Mouse (Mus musculus): ENCODE data around the gene Stk39. TPM values are rescaled to one million over a fixed set of nuclear protein-coding genes. Genes with fewer than 3 reads are reported as not detected.

The Stk39 gene
- polyA plus RNA-seq, 1 experiment from 2014 or later, result 27.3 TPM

- H3K4me2 ChIP-seq, result no peak overlapping the region
- no peaks in the 10 kb centered on the region for H3K9me3 ChIP-seq (replicated peaks)
- no peak overlapping the region for H3K4me3 ChIP-seq (replicated peaks)
- no peak overlapping the region for H3K9ac ChIP-seq (replicated peaks)
- no peaks in the 10 kb centered on the region for H3K27me3 ChIP-seq (replicated peaks)
- no peak overlapping the region for H3K27ac ChIP-seq (replicated peaks)
- no peaks in the 10 kb centered on the region for H3K36me3 ChIP-seq
- peaks cover 8% of the 10 kb centered on the region for H3K4me1 ChIP-seq
- 81% methylated on average over 12 of the region's 12 CpGs for WGBS
- ATAC-seq (ENCODE audit: low FRiP score), result no peak
These were observed 95.4 kb downstream of the Stk39 start for GRCm38 (mm10) chr2:68376660-68377059.

GRCm38 (mm10) chr2:68374202-68374601, 97.9 kb downstream of the Stk39 start:
- Histone ChIP-seq H3K36me3 (no peaks in the 10 kb centered on the region), H3K4me3 (replicated peaks) (no peak overlapping the region), H3K9ac (replicated peaks) (no peak overlapping the region), H3K4me2 (no peak overlapping the region), H3K27ac (replicated peaks) (no peak overlapping the region), H3K4me1 (0 out of 2 replicates have a peak, but pooled peaks cover 3% of the 10 kb centered on the region), H3K27me3 (replicated peaks) (no peaks in the 10 kb centered on the region), H3K9me3 (replicated peaks) (no peaks in the 10 kb centered on the region)
- WGBS, result 75% methylated on average over 7 of the region's 7 CpGs
- ATAC-seq (ENCODE audit: low FRiP score), result no peak

GRCm38 (mm10) chr2:68371912-68372311, 100.2 kb downstream of the Stk39 start:
- no peak for ATAC-seq (ENCODE audit: low FRiP score)
- WGBS, result 84% methylated on average over 6 of the region's 6 CpGs
- H3K9me3 ChIP-seq (replicated peaks), result no peaks in the 10 kb centered on the region
- no peak overlapping the region for H3K9ac ChIP-seq (replicated peaks)
- H3K36me3 ChIP-seq, result no peaks in the 10 kb centered on the region
- no peak overlapping the region for H3K27ac ChIP-seq (replicated peaks)
- no peak overlapping the region for H3K4me3 ChIP-seq (replicated peaks)
- H3K4me1 ChIP-seq, result peaks cover 4% of the 10 kb centered on the region; the same call in 1 of the 2 replicates
- no peaks in the 10 kb centered on the region for H3K27me3 ChIP-seq (replicated peaks)
- no peak overlapping the region for H3K4me2 ChIP-seq

- WGBS, result 52% methylated on average over 5 of the region's 5 CpGs
These were observed 101.7 kb downstream of the Stk39 start for GRCm38 (mm10) chr2:68370326-68370725.

GRCm38 (mm10) chr2:68369080-68369479, 103.0 kb downstream of the Stk39 start:
- Histone ChIP-seq H3K4me1 (peaks cover 15% of the 10 kb centered on the region), H3K27me3 (replicated peaks) (no peaks in the 10 kb centered on the region), H3K27ac (replicated peaks) (no peak overlapping the region), H3K9me3 (replicated peaks) (no peaks in the 10 kb centered on the region), H3K4me2 (no peak overlapping the region), H3K9ac (replicated peaks) (no peak overlapping the region), H3K36me3 (no peaks in the 10 kb centered on the region), H3K4me3 (replicated peaks) (no peak overlapping the region)
- no peak for ATAC-seq (ENCODE audit: low FRiP score)
- WGBS, result 60% methylated on average over 6 of the region's 6 CpGs

More at GRCm38 (mm10) chr2:68370326-68370725, 101.7 kb downstream of the Stk39 start:
- Histone ChIP-seq H3K4me1 (peaks cover 13% of the 10 kb centered on the region), H3K36me3 (no peaks in the 10 kb centered on the region), H3K9ac (replicated peaks) (no peak overlapping the region), H3K9me3 (replicated peaks) (no peaks in the 10 kb centered on the region), H3K4me3 (replicated peaks) (no peak overlapping the region), H3K4me2 (no peak overlapping the region), H3K27me3 (replicated peaks) (no peaks in the 10 kb centered on the region), H3K27ac (replicated peaks) (no peak overlapping the region)
- no peak for ATAC-seq (ENCODE audit: low FRiP score)

- H3K4me3 ChIP-seq (replicated peaks), result no peak overlapping the region
- 0 out of 2 replicates have a peak, but pooled peaks have one; percentile 28 for ATAC-seq (ENCODE audit: low FRiP score)
- H3K9me3 ChIP-seq (replicated peaks), result no peaks in the 10 kb centered on the region
- H3K9ac ChIP-seq (replicated peaks), result no peak overlapping the region
- no peak overlapping the region for H3K4me2 ChIP-seq
- no peak overlapping the region for H3K27ac ChIP-seq (replicated peaks)
- no peaks in the 10 kb centered on the region for H3K36me3 ChIP-seq
- H3K27me3 ChIP-seq (replicated peaks), result no peaks in the 10 kb centered on the region
- peaks cover 16% of the 10 kb centered on the region for H3K4me1 ChIP-seq
- WGBS, result 43% methylated on average over 13 of the region's 13 CpGs
These were observed 104.1 kb downstream of the Stk39 start for GRCm38 (mm10) chr2:68367944-68368343.

GRCm38 (mm10) chr2:68366897-68367193, 105.2 kb downstream of the Stk39 start:
- WGBS, result 12% methylated on average over 5 of the region's 5 CpGs
- Histone ChIP-seq H3K4me1 (peaks cover 17% of the 10 kb centered on the region), H3K36me3 (no peaks in the 10 kb centered on the region), H3K27ac (replicated peaks) (no peak overlapping the region), H3K4me3 (replicated peaks) (no peak overlapping the region), H3K4me2 (no peak overlapping the region), H3K9me3 (replicated peaks) (no peaks in the 10 kb centered on the region), H3K9ac (replicated peaks) (no peak overlapping the region), H3K27me3 (replicated peaks) (no peaks in the 10 kb centered on the region)
- ATAC-seq (ENCODE audit: low FRiP score), result no peak

GRCm38 (mm10) chr2:68366091-68366896, 105.8 kb downstream of the Stk39 start:
- ATAC-seq (ENCODE audit: low FRiP score), result no peak
- Histone ChIP-seq H3K9ac (replicated peaks) (no peak overlapping the region), H3K27ac (replicated peaks) (no peak overlapping the region), H3K4me1 (peaks cover 22% of the 10 kb centered on the region), H3K36me3 (no peaks in the 10 kb centered on the region), H3K4me3 (replicated peaks) (peak overlapping the region; percentile 26), H3K27me3 (replicated peaks) (no peaks in the 10 kb centered on the region), H3K9me3 (replicated peaks) (no peaks in the 10 kb centered on the region), H3K4me2 (peak overlapping the region; percentile 49)
- 6% methylated on average over 18 of the region's 18 CpGs for WGBS

GRCm38 (mm10) chr2:68365504-68365903, 106.6 kb downstream of the Stk39 start:
- 0 out of 2 replicates have a peak, but pooled peaks have one; percentile 23 for ATAC-seq (ENCODE audit: low FRiP score)
- 40% methylated on average over 7 of the region's 7 CpGs for WGBS
- H3K4me1 ChIP-seq, result peaks cover 21% of the 10 kb centered on the region

GRCm38 (mm10) chr2:68364181-68364900, 107.7 kb downstream of the Stk39 start:
- 14% methylated on average over 12 of the region's 12 CpGs for WGBS
- Histone ChIP-seq H3K4me1 (peaks cover 19% of the 10 kb centered on the region), H3K4me2 (no peak overlapping the region), H3K9ac (replicated peaks) (no peak overlapping the region), H3K4me3 (replicated peaks) (no peak overlapping the region), H3K9me3 (replicated peaks) (no peaks in the 10 kb centered on the region), H3K36me3 (no peaks in the 10 kb centered on the region), H3K27ac (replicated peaks) (no peak overlapping the region), H3K27me3 (replicated peaks) (no peaks in the 10 kb centered on the region)
- 0 out of 2 replicates have a peak, but pooled peaks have one; percentile 30 for ATAC-seq (ENCODE audit: low FRiP score)

More at GRCm38 (mm10) chr2:68365504-68365903, 106.6 kb downstream of the Stk39 start:
- Histone ChIP-seq H3K27ac (replicated peaks) (no peak overlapping the region), H3K27me3 (replicated peaks) (no peaks in the 10 kb centered on the region), H3K9me3 (replicated peaks) (no peaks in the 10 kb centered on the region), H3K9ac (replicated peaks) (no peak overlapping the region), H3K4me3 (replicated peaks) (no peak overlapping the region), H3K36me3 (no peaks in the 10 kb centered on the region), H3K4me2 (peak overlapping the region; percentile 49)

- no peak overlapping the region for H3K4me2 ChIP-seq
- H3K9ac ChIP-seq (replicated peaks), result no peak overlapping the region
- H3K4me3 ChIP-seq (replicated peaks), result no peak overlapping the region
- H3K27me3 ChIP-seq (replicated peaks), result no peaks in the 10 kb centered on the region
- H3K36me3 ChIP-seq, result peaks cover 6% of the 10 kb centered on the region; the same call in 1 of the 2 replicates
- peaks cover 19% of the 10 kb centered on the region for H3K4me1 ChIP-seq
- WGBS, result 70% methylated on average over 4 of the region's 4 CpGs
- H3K9me3 ChIP-seq (replicated peaks), result no peaks in the 10 kb centered on the region
- ATAC-seq (ENCODE audit: low FRiP score), result no peak
- no peak overlapping the region for H3K27ac ChIP-seq (replicated peaks)
These were observed 108.9 kb downstream of the Stk39 start for GRCm38 (mm10) chr2:68363159-68363558.

GRCm38 (mm10) chr2:68361701-68362100, 110.4 kb downstream of the Stk39 start:
- Histone ChIP-seq H3K9me3 (replicated peaks) (no peaks in the 10 kb centered on the region), H3K27ac (replicated peaks) (no peak overlapping the region), H3K4me3 (replicated peaks) (no peak overlapping the region), H3K4me1 (peaks cover 16% of the 10 kb centered on the region), H3K27me3 (replicated peaks) (no peaks in the 10 kb centered on the region), H3K36me3 (peaks cover 8% of the 10 kb centered on the region; the same call in 1 of the 2 replicates), H3K9ac (replicated peaks) (no peak overlapping the region), H3K4me2 (no peak overlapping the region)
- ATAC-seq (ENCODE audit: low FRiP score), result no peak
- WGBS, result 26% methylated on average over 5 of the region's 5 CpGs
